Mouse (Mus musculus) MEL (cell line): ENCODE results near the gene Rgs8.

Experiments used
- BHLHE40 ChIP-seq: IDR thresholded peaks from 2 replicates; pipeline ENCODE4 v1.6.1; 2012; ENCODE audit warnings: low read depth, mild to moderate bottlenecking, inconsistent platforms, low read length, improper control_type of control experiment, borderline replicate concordance
- CTCF ChIP-seq, 3 experiments: IDR thresholded peaks in 2 of 3; conservative IDR thresholded peaks in 1 of 3; 2 replicates each; pipeline ENCODE4 v1.5.1; 2011 to 2012; ENCODE audit warnings: low read length in 3 of 3, low read depth in 2 of 3, mild to moderate bottlenecking in 2 of 3, improper control_type of control experiment in 1 of 3, inconsistent platforms in 1 of 3, mixed read lengths in 1 of 3, moderate library complexity in 1 of 3; ENCODE audit not compliant: control insufficient read depth in 1 of 3, insufficient read depth in 1 of 3, poor library complexity in 1 of 3, severe bottlenecking in 1 of 3
- E2F4 ChIP-seq: IDR thresholded peaks from 2 replicates; pipeline ENCODE4 v1.6.1; 2011; ENCODE audit warnings: low read depth, low read length, improper control_type of control experiment, borderline replicate concordance
- HCFC1 ChIP-seq: IDR thresholded peaks from 2 replicates; pipeline ENCODE4 v1.6.1; 2012; ENCODE audit warnings: low read depth, mild to moderate bottlenecking, inconsistent platforms, low read length, improper control_type of control experiment, moderate library complexity
- MAFK ChIP-seq: IDR thresholded peaks from 2 replicates; pipeline ENCODE4 v1.6.1; 2011; ENCODE audit warnings: low read depth, mild to moderate bottlenecking, low read length, improper control_type of control experiment, borderline replicate concordance
- POLR2A ChIP-seq, 2 experiments: IDR thresholded peaks; 2 replicates each; pipeline ENCODE4 v1.6.1; 2011 to 2012; ENCODE audit warnings: low read length in 2 of 2, mild to moderate bottlenecking in 2 of 2, control low read depth in 1 of 2, improper control_type of control experiment in 1 of 2, low read depth in 1 of 2, moderate library complexity in 1 of 2; ENCODE audit not compliant: control insufficient read depth in 1 of 2, insufficient read depth in 1 of 2, poor library complexity in 1 of 2
- RCOR1 ChIP-seq: IDR thresholded peaks from 2 replicates; pipeline ENCODE4 v1.6.1; 2012; ENCODE audit warnings: low read depth, mild to moderate bottlenecking, inconsistent platforms, low read length, improper control_type of control experiment
- ZC3H11A ChIP-seq: IDR thresholded peaks from 2 replicates; pipeline ENCODE4 v1.6.1; 2012; ENCODE audit warnings: low read depth, mild to moderate bottlenecking, inconsistent platforms, low read length, improper control_type of control experiment

DNA sequence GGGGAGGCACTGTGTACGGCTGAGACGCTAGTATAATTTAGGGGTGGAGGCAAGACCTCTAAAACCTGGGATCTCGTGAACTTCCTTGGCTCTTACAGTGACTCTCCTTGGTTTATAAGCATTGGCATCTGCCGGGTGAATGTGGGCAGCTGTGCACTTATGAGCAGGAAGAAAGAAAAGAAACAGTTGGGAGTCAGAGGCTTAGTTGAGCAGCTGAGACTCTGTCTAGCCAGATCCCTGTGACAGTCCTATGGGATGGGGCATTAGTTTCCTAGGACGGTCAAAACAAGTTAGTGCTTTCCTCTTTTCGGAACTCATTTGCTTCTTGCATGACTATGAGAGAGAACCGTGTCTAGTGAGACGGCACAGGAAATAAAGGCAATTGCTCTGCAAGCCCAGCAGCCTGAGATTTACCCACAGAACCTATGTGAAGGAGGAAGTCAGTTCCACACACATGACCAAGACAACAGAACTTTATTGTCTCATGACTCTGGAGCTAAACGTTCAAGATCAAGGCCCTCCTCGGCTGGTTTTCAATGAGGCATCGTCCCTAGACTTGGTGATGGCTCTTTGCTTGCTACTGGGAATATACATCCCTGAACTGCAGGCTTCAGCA is 47.7 kb downstream of the Rgs8 start:
- TF ChIP-seq RCOR1 (no peak), HCFC1 (no peak), CTCF (IDR thresholded peaks at IDR 0.05 in 2 of 3, conservative IDR thresholded peaks at IDR 0.05 in 1 of 3; ENCODE audit: control insufficient read depth in 1 of 3, insufficient read depth in 1 of 3, low read depth in 2 of 3, low read length in 3 of 3, poor library complexity in 1 of 3, severe bottlenecking in 1 of 3) (no peak), E2F4 (no peak), BHLHE40 (no peak), POLR2A (IDR thresholded peaks at IDR 0.05; ENCODE audit: control insufficient read depth in 1 of 2, insufficient read depth in 1 of 2, low read depth in 1 of 2, low read length in 2 of 2, poor library complexity in 1 of 2) (no peak), ZC3H11A (no peak), MAFK (no peak)
